Mouse (Mus musculus) hindbrain, embryonic 13.5 days (tissue): ENCODE results near the gene Srsf7. TPM values are rescaled to one million over a fixed set of nuclear protein-coding genes. Genes with fewer than 3 reads are reported as not detected.

Source experiments
- polyA plus RNA-seq: library from polyadenylated mRNA; unstranded; fragments of >200 nt; fragmentation: Nextera tagmentation; extraction: Ambion mirVana; gene quantifications from 2 replicates; pipeline ENCODE4 v1.2.1, GENCODE M21; 2015

The Srsf7 gene
- polyA plus RNA-seq, 1 experiment from 2014 or later = 495 TPM

Other genes starting within 250 kb of the Srsf7 start
- gene Hnrnpll, start 145.0 kb downstream of the Srsf7 start, polyA plus RNA-seq = 60.4 and 64.1 TPM in 2 replicates
- gene Galm, start 79.8 kb downstream of the Srsf7 start, polyA plus RNA-seq = 2.0 and 2.4 TPM in 2 replicates
- 0.17 and 0.18 TPM in 2 replicates for gene Ttc39d, start 153 bp upstream of the Srsf7 start, polyA plus RNA-seq
- 21.0 and 22.9 TPM in 2 replicates for gene Gemin6, start 17.1 kb upstream of the Srsf7 start, polyA plus RNA-seq
- 53.2 and 55.3 TPM in 2 replicates for gene Morn2, start 82.9 kb upstream of the Srsf7 start, polyA plus RNA-seq
- 44.4 and 45.3 TPM in 2 replicates for gene Dhx57, start 83.2 kb upstream of the Srsf7 start, polyA plus RNA-seq
- gene Arhgef33, start 100.1 kb upstream of the Srsf7 start, polyA plus RNA-seq = 1.2 and 1.5 TPM in 2 replicates
- 2.3 and 3.4 TPM in 2 replicates for gene Gm10190, start 166.2 kb upstream of the Srsf7 start, polyA plus RNA-seq